ENCODE assay signal across 14 mouse cellular contexts in the genomic region with DNA sequence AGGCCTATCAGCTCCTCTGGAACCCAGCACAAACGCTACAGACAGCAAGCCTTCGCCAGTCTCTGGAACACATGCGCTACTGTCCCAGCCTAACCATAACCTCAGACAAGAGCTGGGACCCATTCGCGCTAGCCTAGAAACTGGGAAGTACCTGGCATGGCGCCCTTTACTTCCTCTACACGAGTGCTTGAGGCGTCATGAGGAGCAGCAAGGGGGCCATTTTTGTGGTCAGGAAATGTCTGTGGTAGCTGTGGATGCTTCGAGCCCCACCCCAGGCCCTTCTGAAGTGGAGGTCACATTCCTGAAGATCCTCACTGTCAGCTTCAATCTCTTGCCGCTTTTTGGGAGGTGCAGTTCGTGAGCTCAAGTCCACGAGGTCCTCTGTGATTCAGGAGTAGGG. TPM values are rescaled to one million over a fixed set of nuclear protein-coding genes. Genes with fewer than 3 reads are reported as not detected.
DNase-seq lines count a peak whose midpoint lies in the region; TF ChIP-seq lines count a peak whose summit lies in the region.
"Had no signal": no experiment of that assay in that cellular context is flagged by ENCODE, and none has a peak within 500 bp of the region (broad histone marks: within the 10 kb centered on the region; RNA-seq: fewer than 3 reads in every experiment).

No protein-coding gene starts in this region.

- H3K27ac ChIP-seq in kidney, adult 2 months (ENCODE audit: insufficient read depth, low read depth, low read length): no peak overlapping the region
- H3K27ac ChIP-seq: layer of hippocampus, adult 2 months; limb, embryonic 13.5 days; neural tube, embryonic 13.5 days had no signal

- H3K4me3 ChIP-seq in kidney, adult 2 months (ENCODE audit: insufficient read depth, low read depth, low read length): no peak overlapping the region
- H3K4me3 ChIP-seq: layer of hippocampus, adult 2 months; limb, embryonic 13.5 days; neural tube, embryonic 13.5 days had no signal

- H3K36me3 ChIP-seq in kidney, adult 2 months (ENCODE audit: control insufficient read depth, insufficient read depth, low read length): no peaks in the 10 kb centered on the region
- H3K36me3 ChIP-seq: limb, embryonic 13.5 days; neural tube, embryonic 13.5 days had no signal

- no peak for TF ChIP-seq CTCF in kidney, adult 2 months (conservative IDR thresholded peaks at IDR 0.05; ENCODE audit: insufficient read depth, insufficient read length, low read depth, low read length)

- H3K27me3 ChIP-seq in kidney, adult 2 months (replicated peaks; ENCODE audit: control insufficient read depth, insufficient read depth, low read length): no peaks in the 10 kb centered on the region
- H3K27me3 ChIP-seq: limb, embryonic 13.5 days; neural tube, embryonic 13.5 days had no signal

- TF ChIP-seq POLR2A in kidney, adult 2 months (IDR thresholded peaks at IDR 0.05; ENCODE audit: low read depth, low read length): no peak

- H3K4me1 ChIP-seq in kidney, adult 2 months (ENCODE audit: control insufficient read depth, insufficient read depth, low read length): no peaks in the 10 kb centered on the region
- H3K4me1 ChIP-seq: neural tube, embryonic 13.5 days had no signal

- DNase-seq in kidney, adult 2 months: peak; percentile 46
- DNase-seq in kidney, adult 18-20 months: no peak
- peak; percentile 26 to 49 for DNase-seq in spleen, postnatal 36 days (ENCODE audit: low spot score in 2 of 2)
- no peak for DNase-seq in spleen, adult 18-20 months
- DNase-seq in ZHBTc4 (ENCODE audit: low read depth, low spot score): peak; percentile 73
- DNase-seq in natural killer cell, adult 2 months (ENCODE audit: low spot score in 2 of 2): peak; percentile 61
- no peak for DNase-seq in left cerebral cortex, postnatal 36 days (ENCODE audit: low spot score in 2 of 2)
- no peak for DNase-seq in gastrocnemius, postnatal 4 days (ENCODE audit: low spot score in 2 of 2)
- DNase-seq: right cerebral cortex, postnatal 14 days had no signal

- 67% methylated on average over 12 of the region's 12 CpGs for WGBS in kidney, adult 2 months

- intact Hi-C loops in left cerebral cortex, postnatal 36 days (cut with DNase I): no loop called here

RNA-seq across cellular contexts. Expression of gene Gm17334, which starts 30.1 kb away (rescaled TPM):
- 0.91 and 1.1 TPM in 2 replicates for polyA plus RNA-seq in kidney, adult 2 months (2012; rRNA removed)
- 1 to 10 TPM in 1 of 2 experiments, under 1 TPM in 1; 0.96 to 1.2 TPM for total RNA-seq in left cerebral cortex, postnatal 36 days (2021)
- total RNA-seq in gastrocnemius, postnatal 4 days (2021): under 1 TPM; 0.31 to 0.32 TPM
- polyA plus RNA-seq: heart, embryonic 14.5 days; hindbrain, embryonic 16.5 days; neural tube, embryonic 13.5 days had no signal

RNA-seq across cellular contexts. Expression of gene Irf1, which starts 33.3 kb away (rescaled TPM):
- polyA plus RNA-seq in kidney, adult 2 months (2012; rRNA removed): 31.5 and 35.5 TPM in 2 replicates
- 1 to 10 TPM; 6.5 to 6.6 TPM for total RNA-seq in left cerebral cortex, postnatal 36 days (2021)
- 10 to 100 TPM; 16.1 to 17.0 TPM for total RNA-seq in gastrocnemius, postnatal 4 days (2021)

RNA-seq across cellular contexts. Expression of gene Gm12216, which starts 56.0 kb away (rescaled TPM):
- 5.4 and 5.8 TPM in 2 replicates for polyA plus RNA-seq in kidney, adult 2 months (2012; rRNA removed)
- 1 to 10 TPM; 4.0 to 4.5 TPM for total RNA-seq in left cerebral cortex, postnatal 36 days (2021)
- total RNA-seq in gastrocnemius, postnatal 4 days (2021): 1 to 10 TPM; 3.2 to 4.6 TPM

Comparison
In these comparisons a context has a peak if more than half of its experiments do, and no peak if none do; other contexts are left out.
1. DNase-seq: peak in kidney, adult 2 months (single experiment), spleen, postnatal 36 days (2 of 2), ZHBTc4 (single experiment) and natural killer cell, adult 2 months (2 of 2); none in kidney, adult 18-20 months (single experiment), spleen, adult 18-20 months (0 of 2), left cerebral cortex, postnatal 36 days (0 of 2) and gastrocnemius, postnatal 4 days (0 of 2).